ENCODE assay signal across 14 mouse cellular contexts in genomic region chr5:123276636-123277341, GRCm38 (mm10). TPM values are rescaled to one million over a fixed set of nuclear protein-coding genes. Genes with fewer than 3 reads are reported as not detected.
DNase-seq lines count a peak whose midpoint lies in the region; ATAC-seq and TF ChIP-seq lines count a peak whose summit lies in the region.
"Had no signal": no experiment of that assay in that cellular context is flagged by ENCODE, and none has a peak within 500 bp of the region (broad histone marks: within the 10 kb centered on the region; RNA-seq: fewer than 3 reads in every experiment).

No protein-coding gene starts in this region.

- TF ChIP-seq CTCF in intestine, postnatal 0 days (IDR thresholded peaks at IDR 0.05; ENCODE audit: low read depth): no peak

- DNase-seq in forebrain, embryonic 11.5 days (ENCODE audit: low spot score): no peak
- no peak for DNase-seq in forebrain, embryonic 10.5 days (ENCODE audit: extremely low spot score, low spot score)
- no peak for DNase-seq in lung, postnatal 4 days
- DNase-seq in lung, postnatal 14 days: peak; percentile 8
- DNase-seq: adrenal gland, postnatal 36 days; liver had no signal

- peak overlapping the region; percentile 27; the same call in 1 of the 2 replicates for H3K9ac ChIP-seq in forebrain, embryonic 11.5 days (ENCODE audit: low read length)
- 0 out of 2 replicates have a peak overlapping the region, but pooled peaks have one; percentile 11 for H3K9ac ChIP-seq in lung, embryonic 16.5 days (ENCODE audit: low read length)
- no peak overlapping the region for H3K9ac ChIP-seq in forebrain, embryonic 13.5 days
- no peak overlapping the region for H3K9ac ChIP-seq in intestine, postnatal 0 days (ENCODE audit: low read depth, low read length)
- H3K9ac ChIP-seq: heart, embryonic 13.5 days had no signal

- H3K9me3 ChIP-seq in forebrain, embryonic 11.5 days (ENCODE audit: control insufficient read depth, low read length): no peaks in the 10 kb centered on the region
- H3K9me3 ChIP-seq in forebrain, embryonic 10.5 days: no peaks in the 10 kb centered on the region
- H3K9me3 ChIP-seq in lung, embryonic 16.5 days (ENCODE audit: control insufficient read depth, low read length): no peaks in the 10 kb centered on the region
- H3K9me3 ChIP-seq in forebrain, embryonic 13.5 days (replicated peaks): no peaks in the 10 kb centered on the region
- H3K9me3 ChIP-seq in intestine, postnatal 0 days (ENCODE audit: control insufficient read depth): no peaks in the 10 kb centered on the region
- H3K9me3 ChIP-seq: heart, embryonic 13.5 days had no signal

- H3K4me3 ChIP-seq in forebrain, embryonic 11.5 days (ENCODE audit: low read depth, low read length): no peak overlapping the region
- no peak overlapping the region for H3K4me3 ChIP-seq in forebrain, embryonic 10.5 days
- H3K4me3 ChIP-seq in lung, embryonic 16.5 days (ENCODE audit: low read length): no peak overlapping the region
- no peak overlapping the region for H3K4me3 ChIP-seq in forebrain, embryonic 13.5 days
- no peak overlapping the region for H3K4me3 ChIP-seq in intestine, postnatal 0 days (ENCODE audit: low read depth, low read length)
- H3K4me3 ChIP-seq: heart, embryonic 13.5 days had no signal

- no peak overlapping the region for H3K27ac ChIP-seq in forebrain, embryonic 11.5 days (ENCODE audit: low read depth, low read length)
- no peak overlapping the region; the same call in 1 of the 2 replicates for H3K27ac ChIP-seq in forebrain, embryonic 10.5 days
- H3K27ac ChIP-seq in lung, embryonic 16.5 days (ENCODE audit: low read length): peak overlapping the region; percentile 79
- peak overlapping the region; percentile 79 for H3K27ac ChIP-seq in forebrain, embryonic 13.5 days
- H3K27ac ChIP-seq in intestine, postnatal 0 days (ENCODE audit: low read depth, low read length): no peak overlapping the region
- H3K27ac ChIP-seq: heart, embryonic 13.5 days; macrophage had no signal

- H3K4me2 ChIP-seq in forebrain, embryonic 11.5 days (ENCODE audit: low read depth, low read length, severe bottlenecking): peak overlapping the region; percentile 6; the same call in 1 of the 2 replicates
- peak overlapping the region; percentile 3; the same call in 1 of the 2 replicates for H3K4me2 ChIP-seq in lung, embryonic 16.5 days (ENCODE audit: low read depth, low read length)
- peak overlapping the region; percentile 22; the same call in 1 of the 2 replicates for H3K4me2 ChIP-seq in forebrain, embryonic 13.5 days
- H3K4me2 ChIP-seq in intestine, postnatal 0 days (replicated peaks; ENCODE audit: low read depth): no peak overlapping the region
- H3K4me2 ChIP-seq: heart, embryonic 13.5 days had no signal

- no peaks in the 10 kb centered on the region for H3K36me3 ChIP-seq in forebrain, embryonic 11.5 days (ENCODE audit: control insufficient read depth, insufficient read depth, low read length)
- H3K36me3 ChIP-seq in forebrain, embryonic 10.5 days (replicated peaks): no peaks in the 10 kb centered on the region
- H3K36me3 ChIP-seq in lung, embryonic 16.5 days (ENCODE audit: control insufficient read depth, insufficient read depth, low read length): no peaks in the 10 kb centered on the region
- no peaks in the 10 kb centered on the region for H3K36me3 ChIP-seq in forebrain, embryonic 13.5 days (ENCODE audit: poor library complexity, severe bottlenecking)
- H3K36me3 ChIP-seq in intestine, postnatal 0 days (ENCODE audit: control insufficient read depth, insufficient read depth): no peaks in the 10 kb centered on the region
- H3K36me3 ChIP-seq: heart, embryonic 13.5 days had no signal

- no peak for ATAC-seq in forebrain, embryonic 11.5 days (replicated peaks; ENCODE audit: low FRiP score)
- peak; percentile 39; the same call in 1 of the 2 replicates for ATAC-seq in lung, embryonic 16.5 days (ENCODE audit: low read depth)
- ATAC-seq in forebrain, embryonic 13.5 days: peak; percentile 13; the same call in 1 of the 2 replicates
- no peak for ATAC-seq in intestine, postnatal 0 days
- no peak for ATAC-seq in megakaryocyte progenitor cell, adult 5-6 weeks (replicated peaks; ENCODE audit: poor library complexity)
- ATAC-seq: activated CD4-positive, CD25-positive, alpha-beta regulatory T cell, adult 4 months had no signal

- WGBS in forebrain, embryonic 11.5 days: 82% methylated on average over 9 of the region's 9 CpGs
- 79% methylated on average over 9 of the region's 9 CpGs for WGBS in forebrain, embryonic 10.5 days
- WGBS in lung, embryonic 16.5 days: 67% methylated on average over 9 of the region's 9 CpGs
- 72% methylated on average over 9 of the region's 9 CpGs for WGBS in forebrain, embryonic 13.5 days
- whole genome bisulfite sequencing in intestine, postnatal 0 days: 78% methylated on average over 9 of the region's 9 CpGs

- H3K27me3 ChIP-seq in forebrain, embryonic 11.5 days (ENCODE audit: control insufficient read depth, insufficient read depth, low read length): no peaks in the 10 kb centered on the region
- H3K27me3 ChIP-seq in forebrain, embryonic 10.5 days (ENCODE audit: poor library complexity, severe bottlenecking): no peaks in the 10 kb centered on the region
- H3K27me3 ChIP-seq in lung, embryonic 16.5 days (ENCODE audit: control insufficient read depth, insufficient read depth, low read depth, low read length): no peaks in the 10 kb centered on the region
- no peaks in the 10 kb centered on the region for H3K27me3 ChIP-seq in forebrain, embryonic 13.5 days
- no peaks in the 10 kb centered on the region for H3K27me3 ChIP-seq in intestine, postnatal 0 days (replicated peaks; ENCODE audit: control insufficient read depth, insufficient read depth, low read length)
- H3K27me3 ChIP-seq: CH12.LX; heart, embryonic 13.5 days had no signal

- H3K4me1 ChIP-seq in forebrain, embryonic 11.5 days (replicated peaks; ENCODE audit: control insufficient read depth, insufficient read depth, low read length): peaks cover 5% of the 10 kb centered on the region; the same call in 1 of the 2 replicates
- peaks cover 27% of the 10 kb centered on the region for H3K4me1 ChIP-seq in forebrain, embryonic 10.5 days
- H3K4me1 ChIP-seq in lung, embryonic 16.5 days (replicated peaks; ENCODE audit: control insufficient read depth, insufficient read depth, low read length): peaks cover 5% of the 10 kb centered on the region; the same call in 1 of the 2 replicates
- peaks cover 42% of the 10 kb centered on the region for H3K4me1 ChIP-seq in forebrain, embryonic 13.5 days
- H3K4me1 ChIP-seq in intestine, postnatal 0 days (replicated peaks; ENCODE audit: control insufficient read depth, insufficient read depth, low read length): no peaks in the 10 kb centered on the region

RNA-seq across cellular contexts. Expression of gene Wdr66, which starts 24.9 kb away (rescaled TPM):
- polyA plus RNA-seq in forebrain, embryonic 11.5 days (2014; fragmentation: Nextera tagmentation; extraction: Ambion mirVana): 1.1 and 1.9 TPM in 2 replicates
- polyA plus RNA-seq in forebrain, embryonic 10.5 days (2016; fragmentation: Nextera tagmentation; extraction: Ambion mirVana): 1.4 and 1.5 TPM in 2 replicates
- polyA plus RNA-seq in lung, embryonic 16.5 days (2015; fragmentation: Nextera tagmentation; extraction: Ambion mirVana): 1.3 and 1.5 TPM in 2 replicates
- polyA plus RNA-seq in forebrain, embryonic 13.5 days (2015; fragmentation: Nextera tagmentation; extraction: Ambion mirVana): 1.5 and 2.1 TPM in 2 replicates
- polyA plus RNA-seq in intestine, postnatal 0 days (2015; fragmentation: Nextera tagmentation; extraction: Ambion mirVana): 0.42 and 0.51 TPM in 2 replicates
- 0.07 TPM in 1 of 2 replicates, not detected in the other for total RNA-seq in megakaryocyte progenitor cell, adult 5-6 weeks (2015)
- total RNA-seq in megakaryocyte progenitor cell, adult 5-6 weeks (2017): not detected in 2 replicates

Comparison
In these comparisons a context has a peak if more than half of its experiments do, and no peak if none do; other contexts are left out.
1. ATAC-seq: peak in lung, embryonic 16.5 days (single experiment) and forebrain, embryonic 13.5 days (single experiment); none in forebrain, embryonic 11.5 days (single experiment), intestine, postnatal 0 days (single experiment) and megakaryocyte progenitor cell, adult 5-6 weeks (single experiment).
2. H3K27ac ChIP-seq: peak in lung, embryonic 16.5 days (single experiment) and forebrain, embryonic 13.5 days (single experiment); none in forebrain, embryonic 11.5 days (single experiment), forebrain, embryonic 10.5 days (single experiment) and intestine, postnatal 0 days (single experiment).
3. H3K9ac ChIP-seq: peak in forebrain, embryonic 11.5 days (single experiment) and lung, embryonic 16.5 days (single experiment); none in forebrain, embryonic 13.5 days (single experiment) and intestine, postnatal 0 days (single experiment).